Mouse (Mus musculus) adrenal gland, postnatal 10 days (tissue): ENCODE results near the gene Rbfox2. TPM values are rescaled to one million over a fixed set of nuclear protein-coding genes. Genes with fewer than 3 reads are reported as not detected.
"Not testable (repeated sequence)": the region's sequence is repeated elsewhere in the genome, so short reads cannot be mapped to it uniquely, and the experiment has no call there.

ENCODE experiments used
- DNase-seq: peaks from one replicate; pipeline ENCODE4 v3.0.0; 2021; ENCODE audit warnings: mixed read lengths
- total RNA-seq, 2 experiments: library from RNA; stranded (reverse); gene quantifications; 2 replicates each; pipeline ENCODE4 v1.2.3; 2021

The Rbfox2 gene
- total RNA-seq, 2 experiments from 2014 or later = 64.8 to 89.9 TPM

- peak; percentile 57 for DNase-seq
Measured at GRCm38 (mm10) chr15:77065259-77065852, 241.4 kb downstream of the Rbfox2 start.

GRCm38 (mm10) chr15:77062746-77063145 is 244.1 kb downstream of the Rbfox2 start:
- DNase-seq = no peak

GRCm38 (mm10) chr15:77059416-77059815 is 247.4 kb downstream of the Rbfox2 start:
- DNase-seq = not testable (repeated sequence)

- no peak for DNase-seq
Measured at GRCm38 (mm10) chr15:77058566-77058965, 248.2 kb downstream of the Rbfox2 start.

DNA sequence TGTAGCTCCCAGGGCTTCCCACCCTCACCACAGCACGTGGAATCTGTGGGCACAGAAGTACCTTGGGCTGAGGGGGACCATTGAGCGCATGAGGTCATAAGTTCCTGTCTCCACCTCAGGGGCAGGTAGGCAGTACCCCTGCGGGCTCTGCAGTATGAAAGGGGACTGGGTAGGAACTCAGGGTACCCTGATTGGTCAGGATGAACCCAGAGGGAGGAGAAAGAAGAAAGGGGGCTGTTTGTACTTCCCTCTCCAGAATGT is 250.1 kb downstream of the Rbfox2 start:
- no peak for DNase-seq

DNA sequence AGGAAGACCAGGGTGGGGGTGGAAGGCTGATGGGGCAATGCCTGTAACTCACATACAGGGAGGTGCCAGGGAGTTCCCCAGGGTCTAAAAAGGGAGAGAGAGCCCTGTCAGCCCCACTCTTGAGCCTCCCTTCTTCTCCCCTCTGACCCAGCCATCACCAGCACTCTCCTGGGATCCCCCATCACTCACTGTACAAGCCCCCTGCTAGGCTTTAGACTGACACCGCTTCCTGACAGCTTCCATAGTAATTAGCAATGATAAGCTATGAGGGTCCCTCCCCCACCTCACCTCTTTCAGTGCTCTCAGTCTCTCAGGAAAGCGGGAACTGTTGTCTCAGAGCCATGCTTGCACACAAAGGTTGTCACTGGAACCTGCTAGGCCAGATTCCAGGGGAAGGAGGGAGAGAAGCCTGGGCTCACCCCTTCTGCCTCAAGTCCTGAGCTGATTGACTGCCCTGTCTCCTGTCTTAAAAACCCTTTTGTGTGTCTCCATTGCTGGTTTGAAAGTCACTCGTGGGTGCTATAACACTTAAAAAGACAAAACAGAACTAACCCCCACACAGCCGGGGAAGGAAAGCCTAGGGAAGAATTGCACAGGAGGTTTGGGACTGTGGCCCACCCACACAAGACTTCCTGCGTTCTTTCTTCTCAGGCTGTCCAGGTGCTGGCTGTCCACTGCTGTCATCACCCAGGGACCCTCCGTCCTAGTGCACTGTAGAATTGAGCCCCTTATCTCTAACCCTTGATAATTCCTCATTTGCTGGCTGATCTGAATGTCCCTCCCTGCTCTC is 250.6 kb downstream of the Rbfox2 start:
- DNase-seq = no peak

DNA sequence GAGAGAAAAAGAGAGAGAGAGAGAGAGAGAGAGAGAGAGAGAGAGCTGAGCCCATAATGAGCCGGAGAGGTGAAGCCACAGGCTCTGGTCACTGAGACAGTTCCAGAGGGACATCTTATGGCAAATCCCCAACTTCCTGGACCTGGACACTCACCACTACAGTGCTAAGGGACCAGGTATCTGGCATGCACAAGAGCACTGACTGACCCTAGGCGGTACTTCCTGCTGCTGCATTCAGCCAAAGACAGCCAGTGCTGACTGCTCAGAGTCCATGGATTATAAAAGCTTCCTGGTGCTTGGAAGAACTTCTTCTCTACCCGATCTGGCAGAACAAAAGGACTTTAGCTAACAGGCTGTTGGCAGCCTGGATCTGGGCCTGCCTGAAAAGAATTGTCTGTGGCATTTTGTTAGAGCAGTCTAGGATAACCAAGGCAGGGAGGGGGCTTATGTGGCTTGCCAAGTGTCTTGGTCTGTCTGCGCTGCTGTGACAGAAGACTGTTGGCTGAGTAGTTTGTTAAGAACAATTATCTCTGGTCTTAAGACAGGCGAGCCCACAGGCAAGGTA is 252.1 kb downstream of the Rbfox2 start:
- no peak for DNase-seq

- no peak for DNase-seq
Measured at GRCm38 (mm10) chr15:77053021-77053420, 253.8 kb downstream of the Rbfox2 start.

DNA sequence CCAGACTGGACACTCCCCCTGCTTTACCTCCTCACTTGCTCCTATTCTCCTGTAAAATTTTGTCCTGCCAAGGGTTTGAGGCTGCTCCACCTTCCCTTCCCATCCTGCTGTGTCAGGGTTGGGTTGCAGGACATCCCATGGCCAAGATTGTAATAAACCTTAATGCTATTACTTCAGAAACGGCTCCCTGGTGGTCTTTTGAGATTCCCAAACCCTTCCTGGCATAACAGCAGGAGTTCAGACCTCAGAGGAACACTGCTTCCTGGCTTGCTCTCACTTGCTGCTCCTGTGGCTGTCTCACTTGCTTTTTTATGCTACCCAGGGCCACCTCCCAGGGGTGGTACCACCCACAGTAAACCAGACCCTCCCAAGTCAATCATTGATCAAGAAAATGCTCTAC is 254.6 kb downstream of the Rbfox2 start:
- no peak for DNase-seq

GRCm38 (mm10) chr15:77050570-77050969 is 256.2 kb downstream of the Rbfox2 start, which contains the start of gene Mb:
Gene Mb (minus strand): TSS chr15:77050670.
- DNase-seq = no peak

- peak; percentile 68 for DNase-seq
Measured at GRCm38 (mm10) chr15:77045609-77046008, 261.2 kb downstream of the Rbfox2 start.

GRCm38 (mm10) chr15:77044597-77045320 is 262.0 kb downstream of the Rbfox2 start, which contains the start of gene Apol6:
Gene Apol6 (plus strand): TSS chr15:77044729.
- no peak for DNase-seq

DNA sequence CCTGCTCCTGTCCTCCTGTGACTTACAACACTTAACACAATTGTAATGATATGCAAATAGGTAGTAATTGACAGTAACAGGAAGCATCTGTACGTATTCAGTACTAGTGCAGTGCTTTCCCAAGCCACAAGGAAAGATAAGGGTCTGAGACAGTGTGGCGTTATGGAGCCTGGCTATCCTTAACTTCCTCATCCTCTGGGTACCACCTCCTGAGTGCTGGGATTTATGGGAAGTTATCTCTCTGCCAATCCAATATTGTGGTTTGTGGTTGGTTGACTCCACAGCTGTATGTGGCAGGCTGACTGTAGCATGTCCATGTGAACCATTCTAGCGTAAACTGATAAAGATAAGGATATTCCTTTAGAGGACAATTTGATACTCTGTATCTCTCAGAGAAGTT is 266.0 kb downstream of the Rbfox2 start:
- no peak for DNase-seq

- no peak for DNase-seq
Measured at GRCm38 (mm10) chr15:77039211-77039700, 267.5 kb downstream of the Rbfox2 start.

DNA sequence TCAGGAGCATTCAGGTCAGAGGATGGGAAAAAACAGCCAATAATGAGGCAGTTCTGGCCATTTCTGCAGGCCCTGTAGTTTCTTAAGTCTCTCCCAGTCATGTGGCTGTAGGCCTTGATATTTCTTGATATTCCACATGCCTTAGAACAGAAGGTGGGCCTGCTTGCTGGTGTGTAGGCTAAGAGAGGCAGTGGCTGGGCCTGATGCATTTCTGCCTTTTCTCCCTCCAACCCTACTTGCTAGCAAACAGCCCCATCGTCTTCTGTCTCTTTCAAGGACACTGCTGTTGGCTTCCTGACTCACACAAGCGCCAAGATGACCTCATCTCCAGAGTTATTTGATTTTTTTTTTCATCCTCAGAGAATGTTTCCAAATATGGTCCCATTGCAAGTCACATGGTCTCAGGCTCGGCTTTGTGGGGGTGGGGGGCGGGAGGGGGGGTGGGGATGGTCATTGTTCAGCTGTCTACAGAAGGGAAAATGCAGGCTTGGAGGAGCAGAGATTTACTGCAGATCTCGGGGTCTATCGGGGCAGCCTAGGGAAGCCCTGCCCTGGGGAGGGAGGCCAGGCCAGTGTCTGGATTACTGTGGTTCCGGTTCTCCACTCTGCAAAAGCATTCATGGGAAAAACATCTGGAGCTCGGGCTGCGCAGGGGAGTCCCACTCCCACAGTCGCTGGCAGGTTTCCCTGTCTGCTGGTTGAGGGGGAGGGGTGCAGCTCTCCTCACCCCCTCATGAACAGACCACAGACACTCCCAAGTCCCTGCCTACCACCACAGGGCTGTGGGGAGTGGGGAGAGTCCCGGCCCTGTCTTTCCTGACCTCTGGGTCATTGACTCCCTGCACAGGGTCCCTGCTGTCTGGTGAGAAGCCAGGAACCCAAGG is 269.3 kb downstream of the Rbfox2 start:
- peak; percentile 72 for DNase-seq

DNA sequence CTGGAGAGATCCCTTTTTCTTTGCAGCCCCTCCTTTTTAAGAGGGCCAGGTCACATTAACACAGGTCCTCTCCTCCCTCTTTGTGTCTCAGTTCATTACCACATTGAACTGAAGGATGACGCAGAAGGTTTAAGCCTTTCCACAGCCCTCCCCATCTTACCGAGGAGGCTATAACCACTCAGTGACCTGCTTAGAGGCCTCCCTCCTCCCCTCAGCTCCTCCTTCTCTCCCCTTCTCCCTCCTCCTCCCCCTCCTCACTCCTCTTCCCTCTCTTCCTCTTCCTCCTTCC is 269.9 kb downstream of the Rbfox2 start:
- DNase-seq = no peak

GRCm38 (mm10) chr15:77036320-77036988 is 270.4 kb downstream of the Rbfox2 start:
- DNase-seq = peak; percentile 87

- no peak for DNase-seq
Measured at GRCm38 (mm10) chr15:77035643-77036042, 271.2 kb downstream of the Rbfox2 start.

- DNase-seq = no peak
Measured at GRCm38 (mm10) chr15:77034526-77034925, 272.3 kb downstream of the Rbfox2 start.

DNA sequence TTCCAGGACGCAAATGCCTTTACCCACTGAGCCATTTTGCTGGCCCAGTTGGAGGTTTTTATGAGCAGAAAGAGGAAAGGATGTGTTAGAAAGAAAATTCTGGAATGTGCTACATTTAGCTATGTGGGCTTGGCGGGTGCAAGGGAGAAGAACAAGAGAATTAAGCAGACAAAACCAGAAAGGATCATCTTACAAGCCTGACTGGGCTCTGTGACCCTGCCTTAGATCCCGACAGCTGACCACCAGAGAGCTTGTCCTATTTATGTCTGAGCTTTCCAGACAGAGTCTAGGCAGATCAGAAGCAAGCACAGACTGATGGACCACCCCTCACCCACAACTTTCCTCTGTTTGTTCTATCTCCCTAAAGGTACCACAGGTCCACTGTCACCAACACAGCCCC is 275.5 kb downstream of the Rbfox2 start:
- no peak for DNase-seq

DNA sequence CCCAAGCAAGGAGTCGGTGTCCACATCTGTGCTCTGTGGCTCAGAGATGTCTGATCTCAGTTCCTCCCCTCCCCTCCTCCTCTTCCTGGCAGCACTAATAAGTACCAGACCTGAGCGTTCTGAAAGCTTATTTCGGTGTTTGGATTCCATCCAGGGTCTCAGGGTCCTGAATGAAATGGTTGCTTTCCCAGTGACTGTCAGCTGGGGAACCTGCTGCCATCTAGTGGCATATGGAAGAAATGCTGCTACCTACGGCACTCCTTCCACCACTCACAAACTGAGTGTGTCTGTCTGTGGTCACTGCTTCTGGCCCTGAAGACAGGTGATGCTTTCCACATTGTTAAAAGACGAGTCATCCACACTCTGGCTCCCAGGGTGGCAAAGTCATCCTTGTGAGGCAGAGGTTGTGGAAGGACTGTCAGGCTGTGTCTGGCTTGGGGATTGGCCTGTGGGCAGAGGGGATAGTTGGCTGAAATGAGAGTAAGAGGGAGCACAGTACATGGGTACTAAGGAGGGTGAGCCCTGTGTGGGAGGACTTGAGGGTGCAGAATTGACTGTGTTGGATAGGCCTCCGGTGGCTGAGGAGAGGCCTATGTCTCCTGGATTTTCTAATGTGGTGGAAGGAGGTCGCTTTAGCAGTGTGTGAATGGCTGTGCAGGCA is 277.3 kb downstream of the Rbfox2 start:
- DNase-seq = peak; percentile 73
